ENCODE assay signal across 18 mouse cellular contexts in the genomic region with DNA sequence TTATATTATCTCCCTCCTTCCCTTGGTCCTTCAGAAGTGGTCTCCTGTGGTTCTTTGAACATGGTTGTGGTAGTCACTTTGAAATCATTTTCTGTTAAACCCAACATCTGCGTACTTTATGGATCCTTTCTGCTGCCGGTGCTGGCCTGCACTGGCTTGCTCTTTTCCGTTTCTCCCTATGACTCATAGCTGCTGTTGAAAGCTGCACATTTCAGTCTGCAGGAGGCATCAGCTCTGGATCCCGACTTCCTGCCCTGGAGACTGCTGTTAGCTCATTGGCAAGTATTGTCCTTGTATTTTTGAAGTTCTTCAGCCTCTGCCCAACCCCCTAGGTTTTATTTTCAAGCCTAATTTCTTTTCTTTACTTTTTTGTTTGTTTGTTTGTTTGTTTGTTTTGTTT. TPM values are rescaled to one million over a fixed set of nuclear protein-coding genes. Genes with fewer than 3 reads are reported as not detected.
DNase-seq lines count a peak whose midpoint lies in the region; ATAC-seq and TF ChIP-seq lines count a peak whose summit lies in the region.
"Had no signal": no experiment of that assay in that cellular context is flagged by ENCODE, and none has a peak within 500 bp of the region (broad histone marks: within the 10 kb centered on the region; RNA-seq: fewer than 3 reads in every experiment).

No protein-coding gene starts in this region.

- no peaks in the 10 kb centered on the region for H3K79me2 ChIP-seq in myocyte (ENCODE audit: control insufficient read depth, insufficient read depth)

- no peaks in the 10 kb centered on the region for H3K4me1 ChIP-seq in kidney, postnatal 0 days (replicated peaks; ENCODE audit: insufficient read depth, low read length)
- H3K4me1 ChIP-seq: forebrain, embryonic 15.5 days; liver, embryonic 13.5 days had no signal

- 60% methylated on average over 4 of the region's 4 CpGs for WGBS in kidney, postnatal 0 days

- no peaks in the 10 kb centered on the region for H3K27me3 ChIP-seq in kidney, postnatal 0 days (ENCODE audit: insufficient read depth, low read length)
- H3K27me3 ChIP-seq in myocyte (ENCODE audit: control insufficient read depth, insufficient read depth, insufficient read length), result no peaks in the 10 kb centered on the region
- H3K27me3 ChIP-seq: embryonic facial prominence, embryonic 12.5 days; forebrain, embryonic 15.5 days; hindbrain, embryonic 13.5 days had no signal

- H3K27ac ChIP-seq in kidney, postnatal 0 days, result no peak overlapping the region
- H3K27ac ChIP-seq: embryonic facial prominence, embryonic 12.5 days; forebrain, embryonic 15.5 days; hindbrain, embryonic 13.5 days; liver, embryonic 13.5 days had no signal

- no peaks in the 10 kb centered on the region for H3K36me3 ChIP-seq in kidney, postnatal 0 days (ENCODE audit: insufficient read depth, low read length)
- H3K36me3 ChIP-seq in myocyte (ENCODE audit: control insufficient read depth, insufficient read depth), result no peaks in the 10 kb centered on the region
- H3K36me3 ChIP-seq: embryonic facial prominence, embryonic 12.5 days; forebrain, embryonic 15.5 days; hindbrain, embryonic 13.5 days; liver, embryonic 13.5 days had no signal

- no peak overlapping the region for H3K4me3 ChIP-seq in kidney, postnatal 0 days (replicated peaks; ENCODE audit: low read depth, low read length)
- H3K4me3 ChIP-seq in myocyte, result no peak overlapping the region
- H3K4me3 ChIP-seq: embryonic facial prominence, embryonic 12.5 days; forebrain, embryonic 15.5 days; hindbrain, embryonic 13.5 days; liver, embryonic 13.5 days had no signal

- no peak overlapping the region for H3ac ChIP-seq in myocyte (ENCODE audit: control insufficient read depth, insufficient read length)

- H3K9ac ChIP-seq in kidney, postnatal 0 days (ENCODE audit: low read depth, low read length), result no peak overlapping the region
- H3K9ac ChIP-seq: embryonic facial prominence, embryonic 12.5 days; forebrain, embryonic 15.5 days; hindbrain, embryonic 13.5 days; liver, embryonic 13.5 days had no signal

- TF ChIP-seq POLR2A in myocyte (IDR thresholded peaks at IDR 0.05; ENCODE audit: insufficient read length, low read depth), result no peak

- ATAC-seq in kidney, postnatal 0 days (replicated peaks; ENCODE audit: low FRiP score, low read depth), result no peak
- ATAC-seq: forebrain, embryonic 15.5 days had no signal

- H3K4me2 ChIP-seq in kidney, postnatal 0 days (ENCODE audit: low read length), result no peak overlapping the region
- H3K4me2 ChIP-seq in myocyte (ENCODE audit: low read depth), result peak overlapping the region; percentile 39
- H3K4me2 ChIP-seq: embryonic facial prominence, embryonic 12.5 days; forebrain, embryonic 15.5 days; hindbrain, embryonic 13.5 days; liver, embryonic 13.5 days had no signal

- H3K9me3 ChIP-seq in kidney, postnatal 0 days (replicated peaks; ENCODE audit: low read length), result no peaks in the 10 kb centered on the region
- H3K9me3 ChIP-seq: embryonic facial prominence, embryonic 12.5 days; forebrain, embryonic 15.5 days; hindbrain, embryonic 13.5 days; liver, embryonic 13.5 days had no signal

- DNase-seq in adrenal gland, adult 2 months, result peak; percentile 12
- no peak for DNase-seq in adrenal gland, postnatal 4 days (ENCODE audit: low spot score in 2 of 2)
- DNase-seq in kidney, postnatal 0 days (ENCODE audit: low spot score), result peak; percentile 37
- no peak for DNase-seq in kidney, adult 9 months
- peak; percentile 21 to 31 for DNase-seq in urinary bladder, adult 18-20 months (ENCODE audit: low spot score in 2 of 2)
- DNase-seq in urinary bladder, postnatal 10 days (ENCODE audit: low spot score), result no peak
- DNase-seq in left cerebral cortex, adult 11 months (ENCODE audit: low spot score), result no peak
- DNase-seq: B cell, adult 2 months; cerebellum, adult 9-10 months; gastrocnemius, postnatal 36 days; liver, embryonic 13.5 days had no signal

- no peak for TF ChIP-seq CTCF in kidney, postnatal 0 days (IDR thresholded peaks at IDR 0.05; ENCODE audit: low read depth)

TF ChIP-seq in myocyte, 11 proteins besides CTCF, POLR2A, EP300 and RAD21:
- TF ChIP-seq MYOG (IDR thresholded peaks at IDR 0.05; ENCODE audit: control insufficient read depth in 1 of 3, insufficient read depth in 1 of 3, insufficient read length in 2 of 3, low read depth in 2 of 3) (no peak), TCF3 (IDR thresholded peaks at IDR 0.05; ENCODE audit: insufficient read length, low read depth) (no peak), MYOD1 (IDR thresholded peaks at IDR 0.05; ENCODE audit: control insufficient read depth in 1 of 3, insufficient read length in 2 of 3, low read depth in 2 of 3) (no peak), MAX (IDR thresholded peaks at IDR 0.05; ENCODE audit: low read depth) (no peak), USF1 (IDR thresholded peaks at IDR 0.05; ENCODE audit: low read depth) (no peak), TCF12 (IDR thresholded peaks at IDR 0.05; ENCODE audit: insufficient read depth, poor library complexity, severe bottlenecking) (no peak), E2F4 (IDR thresholded peaks at IDR 0.05; ENCODE audit: insufficient read depth) (no peak), REST (IDR thresholded peaks at IDR 0.05; ENCODE audit: insufficient read depth, insufficient read length) (no peak), POLR2AphosphoS2 (IDR thresholded peaks at IDR 0.05; ENCODE audit: insufficient read length, low read depth) (no peak), CEBPB (IDR thresholded peaks at IDR 0.05; ENCODE audit: insufficient read depth, poor library complexity, severe bottlenecking) (no peak), SRF (IDR thresholded peaks at IDR 0.05; ENCODE audit: control insufficient read depth, insufficient read length, low read depth) (no peak)

RNA-seq across cellular contexts. Expression of a gene that starts 31.9 kb away (rescaled TPM):
- not detected for total RNA-seq in adrenal gland, adult 2 months (2021)
- polyA plus RNA-seq in adrenal gland, adult 2 months (2012; rRNA removed), result not detected in 2 replicates
- total RNA-seq in adrenal gland, postnatal 4 days (2021), result not detected
- polyA plus RNA-seq in kidney, postnatal 0 days (2015; fragmentation: Nextera tagmentation; extraction: Ambion mirVana), result not detected in 2 replicates
- polyA plus RNA-seq in myocyte (2012; fragmentation: generic; extraction: Trizol), result not detected
- total RNA-seq: gastrocnemius, postnatal 36 days; left cerebral cortex, postnatal 10 days; megakaryocyte-erythroid progenitor cell, adult 5-6 weeks had no signal
- polyA plus RNA-seq: embryonic facial prominence, embryonic 12.5 days; forebrain, embryonic 15.5 days; hindbrain, embryonic 13.5 days; liver, embryonic 13.5 days; small intestine, adult 2 months had no signal

Comparison
In these comparisons a context has a peak if more than half of its experiments do, and no peak if none do; other contexts are left out.
1. DNase-seq: peak in adrenal gland, adult 2 months (single experiment), kidney, postnatal 0 days (single experiment) and urinary bladder, adult 18-20 months (2 of 2); none in adrenal gland, postnatal 4 days (0 of 2), kidney, adult 9 months (single experiment), urinary bladder, postnatal 10 days (single experiment) and left cerebral cortex, adult 11 months (single experiment).